Mouse (Mus musculus): ENCODE data around the gene Tnfrsf1a. TPM values are rescaled to one million over a fixed set of nuclear protein-coding genes. Genes with fewer than 3 reads are reported as not detected.
A peak's percentile ranks its signal among the peaks of the same experiment; 100 is the strongest.

Gene Tnfrsf1a
- total RNA-seq, 2 experiments from 2014 or later = 13.8 to 24.8 TPM

- no peak for ATAC-seq (replicated peaks; ENCODE audit: low FRiP score, poor library complexity, severe bottlenecking)
Observed at GRCm38 (mm10) chr6:125377582-125378451, 28.7 kb downstream of the Tnfrsf1a start.

- no peak for ATAC-seq (replicated peaks; ENCODE audit: low FRiP score, poor library complexity, severe bottlenecking)
Observed at GRCm38 (mm10) chr6:125378621-125379020, 29.5 kb downstream of the Tnfrsf1a start.

- no peak for ATAC-seq (replicated peaks; ENCODE audit: low FRiP score, poor library complexity, severe bottlenecking)
Observed at GRCm38 (mm10) chr6:125379781-125380180, 30.6 kb downstream of the Tnfrsf1a start.

GRCm38 (mm10) chr6:125380372-125381360, 31.5 kb downstream of the Tnfrsf1a start, which contains the start of gene Plekhg6:
Gene Plekhg6 (minus strand): TSS chr6:125380793.
- no peak for ATAC-seq (replicated peaks; ENCODE audit: low FRiP score, poor library complexity, severe bottlenecking)

- ATAC-seq (replicated peaks; ENCODE audit: low FRiP score, poor library complexity, severe bottlenecking) = no peak
Observed at GRCm38 (mm10) chr6:125382024-125382423, 32.9 kb downstream of the Tnfrsf1a start.

GRCm38 (mm10) chr6:125385066-125385974, 36.2 kb downstream of the Tnfrsf1a start:
- ATAC-seq (replicated peaks; ENCODE audit: low FRiP score, poor library complexity, severe bottlenecking) = no peak

- no peak for ATAC-seq (replicated peaks; ENCODE audit: low FRiP score, poor library complexity, severe bottlenecking)
Observed at GRCm38 (mm10) chr6:125386080-125386479, 36.9 kb downstream of the Tnfrsf1a start.

GRCm38 (mm10) chr6:125389853-125390252, 40.7 kb downstream of the Tnfrsf1a start:
- ATAC-seq (replicated peaks; ENCODE audit: low FRiP score, poor library complexity, severe bottlenecking) = no peak

GRCm38 (mm10) chr6:125405461-125406382, 56.6 kb downstream of the Tnfrsf1a start:
- ATAC-seq (replicated peaks; ENCODE audit: low FRiP score, poor library complexity, severe bottlenecking) = peak; percentile 57; the same call in 1 of the 2 replicates

- no peak for ATAC-seq (replicated peaks; ENCODE audit: low FRiP score, poor library complexity, severe bottlenecking)
Observed at GRCm38 (mm10) chr6:125407224-125407623, 58.1 kb downstream of the Tnfrsf1a start.

- no peak for ATAC-seq (replicated peaks; ENCODE audit: low FRiP score, poor library complexity, severe bottlenecking)
Observed at GRCm38 (mm10) chr6:125407657-125408056, 58.5 kb downstream of the Tnfrsf1a start.

GRCm38 (mm10) chr6:125410551-125410950, 61.4 kb downstream of the Tnfrsf1a start:
- no peak for ATAC-seq (replicated peaks; ENCODE audit: low FRiP score, poor library complexity, severe bottlenecking)

GRCm38 (mm10) chr6:125410995-125411547, 61.9 kb downstream of the Tnfrsf1a start:
- no peak for ATAC-seq (replicated peaks; ENCODE audit: low FRiP score, poor library complexity, severe bottlenecking)

- ATAC-seq (replicated peaks; ENCODE audit: low FRiP score, poor library complexity, severe bottlenecking) = no peak
Observed at GRCm38 (mm10) chr6:125411661-125412060, 62.5 kb downstream of the Tnfrsf1a start.

Measured in erythroblast, adult 5-6 weeks (primary cell).